Mouse (Mus musculus): ENCODE results near the gene Zbtb32. TPM values are rescaled to one million over a fixed set of nuclear protein-coding genes. Genes with fewer than 3 reads are reported as not detected.

The Zbtb32 gene
- polyA plus RNA-seq, 1 experiment, result 3.2 TPM

- Histone ChIP-seq H3K27ac (ENCODE audit: control insufficient read depth, insufficient read depth, low read length) (no peak overlapping the region), H3K4me3 (ENCODE audit: control insufficient read depth, insufficient read depth, low read length) (no peak overlapping the region), H3K4me1 (replicated peaks; ENCODE audit: control insufficient read depth, insufficient read depth, low read length) (peaks cover 6% of the 10 kb centered on the region), H3K36me3 (ENCODE audit: control insufficient read depth, insufficient read depth, low read length) (0 out of 2 replicates have a peak, but pooled peaks cover 3% of the 10 kb centered on the region), H3K27me3 (ENCODE audit: control insufficient read depth, insufficient read depth, low read length) (peaks cover 12% of the 10 kb centered on the region)
- TF ChIP-seq POLR2A (IDR thresholded peaks at IDR 0.05; ENCODE audit: control insufficient read depth, extremely low read depth, insufficient read depth, low read length, poor library complexity) (no peak), CTCF (IDR thresholded peaks at IDR 0.05; ENCODE audit: borderline replicate concordance, control insufficient read depth, extremely low read depth, insufficient read depth, low read length, poor library complexity) (no peak)
- DNase-seq, result no peak
These were observed 30.3 kb upstream of the Zbtb32 start for GRCm38 (mm10) chr7:30629013-30629412.

- H3K27ac ChIP-seq (ENCODE audit: control insufficient read depth, insufficient read depth, low read length), result no peak overlapping the region
- 89% methylated on average over 5 of the region's 5 CpGs for WGBS
- peaks cover 12% of the 10 kb centered on the region for H3K36me3 ChIP-seq (ENCODE audit: control insufficient read depth, insufficient read depth, low read length)
- TF ChIP-seq CTCF (IDR thresholded peaks at IDR 0.05; ENCODE audit: borderline replicate concordance, control insufficient read depth, extremely low read depth, insufficient read depth, low read length, poor library complexity), result no peak
- TF ChIP-seq POLR2A (IDR thresholded peaks at IDR 0.05; ENCODE audit: control insufficient read depth, extremely low read depth, insufficient read depth, low read length, poor library complexity), result no peak
- no peaks in the 10 kb centered on the region; the same call in 1 of the 2 replicates for H3K27me3 ChIP-seq (ENCODE audit: control insufficient read depth, insufficient read depth, low read length)
- H3K4me3 ChIP-seq (ENCODE audit: control insufficient read depth, insufficient read depth, low read length), result no peak overlapping the region
- H3K4me1 ChIP-seq (replicated peaks; ENCODE audit: control insufficient read depth, insufficient read depth, low read length), result peaks cover 6% of the 10 kb centered on the region
- no peak for DNase-seq
These were observed 27.9 kb upstream of the Zbtb32 start for GRCm38 (mm10) chr7:30626647-30627046.

GRCm38 (mm10) chr7:30625530-30626384 lies 27.0 kb upstream of the Zbtb32 start, which contains the start of gene Cox6b1:
Gene Cox6b1 (minus strand): TSS chr7:30626151.
- TF ChIP-seq POLR2A (IDR thresholded peaks at IDR 0.05; ENCODE audit: control insufficient read depth, extremely low read depth, insufficient read depth, low read length, poor library complexity) (0 out of 2 replicates have a peak, but pooled peaks have one; percentile 36), CTCF (IDR thresholded peaks at IDR 0.05; ENCODE audit: borderline replicate concordance, control insufficient read depth, extremely low read depth, insufficient read depth, low read length, poor library complexity) (peak; percentile 57; the same call in 1 of the 2 replicates)
- peak within 1 kb of the TSS; percentile 67 for H3K4me3 ChIP-seq (ENCODE audit: control insufficient read depth, insufficient read depth, low read length)
- WGBS, result 1% methylated on average over 44 of the region's 44 CpGs
- DNase-seq, result peak; percentile 82
- H3K27me3 ChIP-seq (ENCODE audit: control insufficient read depth, insufficient read depth, low read length), result no peaks in the 10 kb centered on the region; the same call in 1 of the 2 replicates
- peaks cover 12% of the 10 kb centered on the region for H3K36me3 ChIP-seq (ENCODE audit: control insufficient read depth, insufficient read depth, low read length)
- H3K4me1 ChIP-seq (replicated peaks; ENCODE audit: control insufficient read depth, insufficient read depth, low read length), result peaks cover 6% of the 10 kb centered on the region
- no peak within 1 kb of the TSS for H3K27ac ChIP-seq (ENCODE audit: control insufficient read depth, insufficient read depth, low read length)

- H3K27ac ChIP-seq (ENCODE audit: control insufficient read depth, insufficient read depth, low read length), result no peak overlapping the region
- peaks cover 26% of the 10 kb centered on the region for H3K36me3 ChIP-seq (ENCODE audit: control insufficient read depth, insufficient read depth, low read length)
- 95% methylated on average over 3 of the region's 3 CpGs for WGBS
- no peak for TF ChIP-seq CTCF (IDR thresholded peaks at IDR 0.05; ENCODE audit: borderline replicate concordance, control insufficient read depth, extremely low read depth, insufficient read depth, low read length, poor library complexity)
- H3K4me1 ChIP-seq (replicated peaks; ENCODE audit: control insufficient read depth, insufficient read depth, low read length), result no peaks in the 10 kb centered on the region
- H3K4me3 ChIP-seq (ENCODE audit: control insufficient read depth, insufficient read depth, low read length), result no peak overlapping the region
- no peaks in the 10 kb centered on the region; the same call in 1 of the 2 replicates for H3K27me3 ChIP-seq (ENCODE audit: control insufficient read depth, insufficient read depth, low read length)
- peak; percentile 43 for DNase-seq
These were observed 20.5 kb upstream of the Zbtb32 start for GRCm38 (mm10) chr7:30619202-30619601.

- Histone ChIP-seq H3K4me1 (replicated peaks; ENCODE audit: control insufficient read depth, insufficient read depth, low read length) (no peaks in the 10 kb centered on the region), H3K27me3 (ENCODE audit: control insufficient read depth, insufficient read depth, low read length) (no peaks in the 10 kb centered on the region; the same call in 1 of the 2 replicates), H3K36me3 (ENCODE audit: control insufficient read depth, insufficient read depth, low read length) (peaks cover 23% of the 10 kb centered on the region), H3K27ac (ENCODE audit: control insufficient read depth, insufficient read depth, low read length) (no peak overlapping the region), H3K4me3 (ENCODE audit: control insufficient read depth, insufficient read depth, low read length) (no peak overlapping the region)
- DNase-seq, result no peak
- 95% methylated on average over 9 of the region's 9 CpGs for WGBS
- TF ChIP-seq POLR2A (IDR thresholded peaks at IDR 0.05; ENCODE audit: control insufficient read depth, extremely low read depth, insufficient read depth, low read length, poor library complexity) (no peak), CTCF (IDR thresholded peaks at IDR 0.05; ENCODE audit: borderline replicate concordance, control insufficient read depth, extremely low read depth, insufficient read depth, low read length, poor library complexity) (no peak)
These were observed 19.9 kb upstream of the Zbtb32 start for GRCm38 (mm10) chr7:30618658-30619057.

GRCm38 (mm10) chr7:30615049-30615760 lies 16.5 kb upstream of the Zbtb32 start:
- H3K27ac ChIP-seq (ENCODE audit: control insufficient read depth, insufficient read depth, low read length), result no peak overlapping the region
- no peak for TF ChIP-seq CTCF (IDR thresholded peaks at IDR 0.05; ENCODE audit: borderline replicate concordance, control insufficient read depth, extremely low read depth, insufficient read depth, low read length, poor library complexity)
- TF ChIP-seq POLR2A (IDR thresholded peaks at IDR 0.05; ENCODE audit: control insufficient read depth, extremely low read depth, insufficient read depth, low read length, poor library complexity), result no peak
- H3K36me3 ChIP-seq (ENCODE audit: control insufficient read depth, insufficient read depth, low read length), result peaks cover 16% of the 10 kb centered on the region
- H3K4me3 ChIP-seq (ENCODE audit: control insufficient read depth, insufficient read depth, low read length), result no peak overlapping the region
- no peaks in the 10 kb centered on the region for H3K4me1 ChIP-seq (replicated peaks; ENCODE audit: control insufficient read depth, insufficient read depth, low read length)
- DNase-seq, result no peak
- no peaks in the 10 kb centered on the region for H3K27me3 ChIP-seq (ENCODE audit: control insufficient read depth, insufficient read depth, low read length)
- 89% methylated on average over 5 of the region's 5 CpGs for WGBS
